Mouse (Mus musculus): ENCODE measurements around the gene Trim34a. TPM values are rescaled to one million over a fixed set of nuclear protein-coding genes. Genes with fewer than 3 reads are reported as not detected.

Trim34a gene
- polyA plus RNA-seq, 1 experiment from 2014 or later: 0.83 TPM

GRCm38 (mm10) chr7:104291638-104292400, 47.6 kb downstream of the Trim34a start:
- WGBS: 79% methylated on average over 5 of the region's 5 CpGs

More at GRCm38 (mm10) chr7:104291638-104292400, 47.6 kb downstream of the Trim34a start:
- Histone ChIP-seq H3K4me2 (ENCODE audit: low read depth, low read length) (no peak overlapping the region), H3K36me3 (replicated peaks; ENCODE audit: control insufficient read depth, insufficient read depth, low read depth, low read length) (no peaks in the 10 kb centered on the region), H3K4me1 (ENCODE audit: control insufficient read depth, insufficient read depth, low read length) (no peaks in the 10 kb centered on the region), H3K4me3 (ENCODE audit: low read depth, low read length) (no peak overlapping the region), H3K9ac (replicated peaks; ENCODE audit: low read length) (no peak overlapping the region), H3K27me3 (ENCODE audit: control insufficient read depth, insufficient read depth, low read length) (no peaks in the 10 kb centered on the region), H3K9me3 (replicated peaks; ENCODE audit: control insufficient read depth, low read length) (no peaks in the 10 kb centered on the region), H3K27ac (replicated peaks; ENCODE audit: low read depth, low read length) (no peak overlapping the region)
- ATAC-seq (replicated peaks; ENCODE audit: insufficient number of reproducible peaks, low FRiP score, low TSS enrichment, low read depth) (no peak), DNase-seq (ENCODE audit: low spot score) (no peak)

Other genes starting within 250 kb of the Trim34a start
- not detected in 2 replicates for gene Olfr638, start 245.7 kb upstream of the Trim34a start, polyA plus RNA-seq (2014; fragmentation: Nextera tagmentation; extraction: Ambion mirVana)
- not detected in 2 replicates for gene Olfr639, start 227.2 kb upstream of the Trim34a start, polyA plus RNA-seq (2014; fragmentation: Nextera tagmentation; extraction: Ambion mirVana)
- gene Olfr640, start 218.9 kb upstream of the Trim34a start, polyA plus RNA-seq (2014; fragmentation: Nextera tagmentation; extraction: Ambion mirVana): not detected in 2 replicates
- not detected in 2 replicates for gene Olfr641, start 209.0 kb upstream of the Trim34a start, polyA plus RNA-seq (2014; fragmentation: Nextera tagmentation; extraction: Ambion mirVana)
- not detected in 2 replicates for gene Olfr642, start 191.8 kb upstream of the Trim34a start, polyA plus RNA-seq (2014; fragmentation: Nextera tagmentation; extraction: Ambion mirVana)
- gene 4930516K23Rik, start 183.0 kb upstream of the Trim34a start, polyA plus RNA-seq (2014; fragmentation: Nextera tagmentation; extraction: Ambion mirVana): not detected in 2 replicates
- gene Olfr644, start 172.6 kb upstream of the Trim34a start, polyA plus RNA-seq (2014; fragmentation: Nextera tagmentation; extraction: Ambion mirVana): not detected in 2 replicates
- not detected in 2 replicates for gene Olfr645, start 159.0 kb upstream of the Trim34a start, polyA plus RNA-seq (2014; fragmentation: Nextera tagmentation; extraction: Ambion mirVana)
- not detected in 2 replicates for gene Olfr646, start 139.6 kb upstream of the Trim34a start, polyA plus RNA-seq (2014; fragmentation: Nextera tagmentation; extraction: Ambion mirVana)
- not detected in 2 replicates for gene Ubqln5, start 114.6 kb upstream of the Trim34a start, polyA plus RNA-seq (2014; fragmentation: Nextera tagmentation; extraction: Ambion mirVana)
- gene Olfr643, start 107.1 kb upstream of the Trim34a start, polyA plus RNA-seq (2014; fragmentation: Nextera tagmentation; extraction: Ambion mirVana): not detected in 2 replicates
- not detected in 2 replicates for gene Ubqln3, start 101.2 kb upstream of the Trim34a start, polyA plus RNA-seq (2014; fragmentation: Nextera tagmentation; extraction: Ambion mirVana)
- not detected in 2 replicates for gene Ubqlnl, start 93.9 kb upstream of the Trim34a start, polyA plus RNA-seq (2014; fragmentation: Nextera tagmentation; extraction: Ambion mirVana)
- gene Olfm5, start 79.6 kb upstream of the Trim34a start, polyA plus RNA-seq (2014; fragmentation: Nextera tagmentation; extraction: Ambion mirVana): not detected in 2 replicates
- gene Olfr648, start 61.1 kb upstream of the Trim34a start, polyA plus RNA-seq (2014; fragmentation: Nextera tagmentation; extraction: Ambion mirVana): 0.15 and 0.27 TPM in 2 replicates
- gene Olfr649, start 48.5 kb upstream of the Trim34a start, polyA plus RNA-seq (2014; fragmentation: Nextera tagmentation; extraction: Ambion mirVana): not detected in 2 replicates
- gene Trim6, start 25.7 kb upstream of the Trim34a start, polyA plus RNA-seq (2014; fragmentation: Nextera tagmentation; extraction: Ambion mirVana): 2.9 and 3.5 TPM in 2 replicates
- gene Trim5, start 43.6 kb downstream of the Trim34a start, polyA plus RNA-seq (2014; fragmentation: Nextera tagmentation; extraction: Ambion mirVana): 0.11 TPM in 1 of 2 replicates, not detected in the other
- gene Trim12a, start 71.0 kb downstream of the Trim34a start, polyA plus RNA-seq (2014; fragmentation: Nextera tagmentation; extraction: Ambion mirVana): 1.7 and 2.9 TPM in 2 replicates
- gene Trim34b, start 85.0 kb downstream of the Trim34a start, polyA plus RNA-seq (2014; fragmentation: Nextera tagmentation; extraction: Ambion mirVana): not detected in 2 replicates
- gene Trim12c, start 108.9 kb downstream of the Trim34a start, polyA plus RNA-seq (2014; fragmentation: Nextera tagmentation; extraction: Ambion mirVana): 1.0 and 1.2 TPM in 2 replicates
- not detected in 2 replicates for gene Trim30b, start 125.4 kb downstream of the Trim34a start, polyA plus RNA-seq (2014; fragmentation: Nextera tagmentation; extraction: Ambion mirVana)
- not detected in 2 replicates for gene Trim30c, start 156.4 kb downstream of the Trim34a start, polyA plus RNA-seq (2014; fragmentation: Nextera tagmentation; extraction: Ambion mirVana)
- 0.50 and 1.3 TPM in 2 replicates for gene Trim30a, start 220.7 kb downstream of the Trim34a start, polyA plus RNA-seq (2014; fragmentation: Nextera tagmentation; extraction: Ambion mirVana)

Data from embryonic facial prominence, embryonic 11.5 days (tissue).